Mouse (Mus musculus) stomach, postnatal 0 days (tissue): ENCODE data around the gene Kdm7a. TPM values are rescaled to one million over a fixed set of nuclear protein-coding genes. Genes with fewer than 3 reads are reported as not detected.

Experiments used
- ATAC-seq: fragments of 200-750 bp; cut with Nextera tagmentation; 2 replicates; pipeline ENCODE4 v1.8.0; 2017; ENCODE audit not compliant: low FRiP score, low TSS enrichment
- DNase-seq: peaks from one replicate; pipeline ENCODE4 v3.0.0-alpha.2; 2016; ENCODE audit warnings: low spot score
- H3K27ac ChIP-seq: fragments of 300-500 bp; sonication (generic); replicated peaks from 2 replicates; pipeline ENCODE4 v1.5.1; 2014; ENCODE audit warnings: mild to moderate bottlenecking, control low read depth
- H3K27me3 ChIP-seq: fragments of 300-500 bp; sonication (generic); 2 replicates; pipeline ENCODE4 v1.6.1; 2014; ENCODE audit warnings: low read length; ENCODE audit not compliant: control insufficient read depth, insufficient read depth
- H3K36me3 ChIP-seq: fragments of 300-500 bp; sonication (generic); 2 replicates; pipeline ENCODE4 v1.6.1; 2014; ENCODE audit warnings: low read length, mixed read lengths; ENCODE audit not compliant: control insufficient read depth, insufficient read depth
- H3K4me1 ChIP-seq: fragments of 300-500 bp; sonication (generic); replicated peaks from 2 replicates; pipeline ENCODE4 v1.6.1; 2014; ENCODE audit warnings: antibody characterized with exemption; ENCODE audit not compliant: control insufficient read depth, insufficient read depth
- H3K4me2 ChIP-seq: fragments of 300-500 bp; sonication (generic); replicated peaks from 2 replicates; pipeline ENCODE4 v1.6.1; 2014; ENCODE audit warnings: low read depth, mild to moderate bottlenecking, control low read depth, moderate library complexity
- H3K4me3 ChIP-seq: fragments of 300-500 bp; sonication (generic); 2 replicates; pipeline ENCODE4 v1.5.1; 2014; ENCODE audit warnings: low read depth, low read length, control low read depth
- H3K9ac ChIP-seq: fragments of 300-500 bp; sonication (generic); 2 replicates; pipeline ENCODE4 v1.6.1; 2014; ENCODE audit warnings: mild to moderate bottlenecking, low read length, control low read depth, mixed read lengths
- H3K9me3 ChIP-seq: fragments of 300-500 bp; sonication (generic); 2 replicates; pipeline ENCODE4 v1.6.1; 2016; ENCODE audit warnings: low read length; ENCODE audit not compliant: control insufficient read depth
- CTCF ChIP-seq: IDR thresholded peaks from 2 replicates; pipeline ENCODE4 v1.5.1; 2016; ENCODE audit warnings: antibody characterized with exemption, low read depth, mild to moderate bottlenecking, moderate library complexity
- EP300 ChIP-seq: optimal IDR thresholded peaks from 2 replicates; pipeline ENCODE3; 2016; ENCODE audit warnings: antibody characterized with exemption
- whole genome bisulfite sequencing: fragments of 180-500 bp; shearing (Covaris S2); extraction: QIAGEN DNeasy Blood & Tissue Kit; methylation state at CpG from one replicate; pipeline ENCODE4 v1.1.7; 2014; 5-methylcytosine and 5-hydroxymethylcytosine counted together
- polyA plus RNA-seq: library from polyadenylated mRNA; unstranded; fragments of >200 nt; fragmentation: Nextera tagmentation; extraction: Ambion mirVana; gene quantifications from 2 replicates; pipeline ENCODE4 v1.2.1, GENCODE M21; 2015

Gene Kdm7a
- polyA plus RNA-seq, 1 experiment from 2014 or later: 2.6 TPM

- Histone ChIP-seq H3K4me3 (no peak overlapping the region), H3K36me3 (peaks cover 5% of the 10 kb centered on the region; the same call in 1 of the 2 replicates), H3K27me3 (no peaks in the 10 kb centered on the region), H3K9me3 (no peaks in the 10 kb centered on the region), H3K4me1 (no peaks in the 10 kb centered on the region), H3K9ac (no peak overlapping the region), H3K4me2 (no peak overlapping the region), H3K27ac (no peak overlapping the region)
- 53% methylated on average over 2 of the region's 2 CpGs for WGBS
- no peak for ATAC-seq
- TF ChIP-seq CTCF (peak; percentile 58), EP300 (no peak)
- DNase-seq: no peak
Observed at GRCm38 (mm10) chr6:39106812-39107211, 99.8 kb downstream of the Kdm7a start.

- Histone ChIP-seq H3K9ac (no peak overlapping the region), H3K4me1 (no peaks in the 10 kb centered on the region), H3K4me2 (no peak overlapping the region), H3K27me3 (no peaks in the 10 kb centered on the region), H3K4me3 (no peak overlapping the region), H3K27ac (no peak overlapping the region), H3K9me3 (no peaks in the 10 kb centered on the region), H3K36me3 (no peaks in the 10 kb centered on the region; the same call in 1 of the 2 replicates)
- TF ChIP-seq EP300 (no peak), CTCF (no peak)
- no peak for ATAC-seq
- 81% methylated on average over 4 of the region's 4 CpGs for WGBS
- no peak for DNase-seq
Observed at GRCm38 (mm10) chr6:39104631-39105030, 102.0 kb downstream of the Kdm7a start.

Other genes starting within 250 kb of the Kdm7a start
- gene Parp12, start 88.4 kb downstream of the Kdm7a start, polyA plus RNA-seq: 10.1 and 10.4 TPM in 2 replicates
- gene Slc37a3, start 170.9 kb upstream of the Kdm7a start, polyA plus RNA-seq: 20.9 and 22.7 TPM in 2 replicates
- gene Rab19, start 174.4 kb upstream of the Kdm7a start, polyA plus RNA-seq: 5.1 and 5.4 TPM in 2 replicates
- gene Mkrn1, start 213.7 kb upstream of the Kdm7a start, polyA plus RNA-seq: 54.6 and 56.0 TPM in 2 replicates